Mouse (Mus musculus) midbrain, embryonic 11.5 days (tissue): ENCODE data around the gene Trim44. TPM values are rescaled to one million over a fixed set of nuclear protein-coding genes. Genes with fewer than 3 reads are reported as not detected.

ENCODE experiments used
- ATAC-seq: fragments of 200-750 bp; cut with Nextera tagmentation; 2 replicates; pipeline ENCODE4 v1.8.0; 2017; ENCODE audit warnings: moderate TSS enrichment, moderate library complexity; ENCODE audit not compliant: low FRiP score
- DNase-seq: peaks from one replicate; pipeline ENCODE4 v3.0.0; 2015; ENCODE audit warnings: low spot score; ENCODE audit errors: missing footprints
- H3K27ac ChIP-seq: fragments of 300-500 bp; sonication (generic); 2 replicates; pipeline ENCODE4 v1.5.1; 2014; ENCODE audit warnings: low read depth, low read length
- H3K27me3 ChIP-seq: fragments of 300-500 bp; sonication (generic); 2 replicates; pipeline ENCODE4 v1.6.1; 2014; ENCODE audit warnings: mild to moderate bottlenecking, low read length, moderate library complexity, mixed read lengths; ENCODE audit not compliant: control insufficient read depth, insufficient read depth
- H3K36me3 ChIP-seq: fragments of 300-500 bp; sonication (generic); 2 replicates; pipeline ENCODE4 v1.6.1; 2014; ENCODE audit warnings: mild to moderate bottlenecking, low read length, moderate library complexity, mixed read lengths; ENCODE audit not compliant: control insufficient read depth, insufficient read depth
- H3K4me1 ChIP-seq: fragments of 300-500 bp; sonication (generic); 2 replicates; pipeline ENCODE4 v1.6.1; 2014; ENCODE audit warnings: low read length; ENCODE audit not compliant: control insufficient read depth, insufficient read depth
- H3K4me2 ChIP-seq: fragments of 300-500 bp; sonication (generic); 2 replicates; pipeline ENCODE4 v1.6.1; 2014; ENCODE audit warnings: mild to moderate bottlenecking, moderate library complexity
- H3K4me3 ChIP-seq: fragments of 300-500 bp; sonication (generic); 2 replicates; pipeline ENCODE4 v1.5.1; 2014; ENCODE audit warnings: low read depth, low read length
- H3K9ac ChIP-seq: fragments of 300-500 bp; sonication (generic); 2 replicates; pipeline ENCODE4 v1.6.1; 2014; ENCODE audit warnings: low read length
- H3K9me3 ChIP-seq: fragments of 300-500 bp; sonication (generic); 2 replicates; pipeline ENCODE4 v1.6.1; 2016; ENCODE audit warnings: low read length; ENCODE audit not compliant: control insufficient read depth
- WGBS: fragments of 180-500 bp; shearing (Covaris S2); extraction: QIAGEN DNeasy Blood & Tissue Kit; methylation state at CpG from one replicate; pipeline ENCODE4 v1.1.7; 2014; 5-methylcytosine and 5-hydroxymethylcytosine counted together
- polyA plus RNA-seq: library from polyadenylated mRNA; unstranded; fragments of >200 nt; fragmentation: Nextera tagmentation; extraction: Ambion mirVana; gene quantifications from 2 replicates; pipeline ENCODE4 v1.2.1, GENCODE M21; 2014

Gene Trim44
- polyA plus RNA-seq, 1 experiment from 2014 or later, result 40.7 TPM

GRCm38 (mm10) chr2:102315153-102315552 is 92.5 kb downstream of the Trim44 start:
- Histone ChIP-seq H3K27me3 (no peaks in the 10 kb centered on the region), H3K9ac (no peak overlapping the region), H3K4me2 (no peak overlapping the region), H3K4me3 (no peak overlapping the region), H3K9me3 (no peaks in the 10 kb centered on the region), H3K36me3 (no peaks in the 10 kb centered on the region), H3K27ac (no peak overlapping the region), H3K4me1 (no peaks in the 10 kb centered on the region)
- ATAC-seq (no peak), DNase-seq (peak; percentile 62)
- 92% methylated on average over 4 of the region's 4 CpGs for WGBS

DNA sequence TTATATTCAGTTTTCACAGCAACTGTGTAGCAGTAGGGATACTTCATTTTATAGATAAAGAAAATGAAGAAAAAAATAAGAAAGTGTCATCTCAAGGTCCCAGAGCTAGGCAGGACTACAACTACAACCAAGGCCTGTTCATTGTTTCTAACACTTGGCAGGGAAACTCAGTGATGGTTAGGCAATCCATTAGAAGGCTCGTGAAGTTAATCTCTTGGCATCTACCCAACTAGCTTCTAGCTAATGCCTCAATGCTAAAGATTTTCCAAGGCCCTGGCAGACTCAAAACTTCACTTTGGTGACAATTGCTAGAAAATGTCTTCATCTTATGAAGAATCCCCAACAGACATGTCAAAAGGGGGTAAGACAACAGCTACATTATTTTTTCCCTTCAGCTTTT is 93.0 kb downstream of the Trim44 start:
- Histone ChIP-seq H3K27ac (no peak overlapping the region), H3K9ac (no peak overlapping the region), H3K4me3 (no peak overlapping the region), H3K4me1 (no peaks in the 10 kb centered on the region), H3K9me3 (no peaks in the 10 kb centered on the region), H3K4me2 (no peak overlapping the region), H3K36me3 (no peaks in the 10 kb centered on the region), H3K27me3 (no peaks in the 10 kb centered on the region)
- 79% methylated on average over 1 of the region's 1 CpGs for whole genome bisulfite sequencing
- ATAC-seq (no peak), DNase-seq (no peak)

- Histone ChIP-seq H3K27ac (no peak overlapping the region), H3K27me3 (no peaks in the 10 kb centered on the region), H3K4me3 (no peak overlapping the region), H3K36me3 (no peaks in the 10 kb centered on the region), H3K4me1 (no peaks in the 10 kb centered on the region), H3K9me3 (no peaks in the 10 kb centered on the region), H3K9ac (no peak overlapping the region), H3K4me2 (no peak overlapping the region)
- ATAC-seq (no peak), DNase-seq (no peak)
- WGBS, result 83% methylated on average over 2 of the region's 2 CpGs
Measured at GRCm38 (mm10) chr2:102314068-102314467, 93.6 kb downstream of the Trim44 start.

- no peaks in the 10 kb centered on the region for H3K4me1 ChIP-seq
- WGBS, result 93% methylated on average over 1 of the region's 1 CpGs
- no peak overlapping the region for H3K4me3 ChIP-seq
- DNase-seq, result no peak
- no peaks in the 10 kb centered on the region for H3K27me3 ChIP-seq
- no peak overlapping the region for H3K4me2 ChIP-seq
- H3K9me3 ChIP-seq, result no peaks in the 10 kb centered on the region
- H3K27ac ChIP-seq, result no peak overlapping the region
- no peaks in the 10 kb centered on the region for H3K36me3 ChIP-seq
- no peak for ATAC-seq
- no peak overlapping the region for H3K9ac ChIP-seq
Measured at GRCm38 (mm10) chr2:102312903-102313302, 94.7 kb downstream of the Trim44 start.

- Histone ChIP-seq H3K27me3 (no peaks in the 10 kb centered on the region), H3K9me3 (no peaks in the 10 kb centered on the region), H3K4me1 (no peaks in the 10 kb centered on the region), H3K27ac (no peak overlapping the region), H3K9ac (no peak overlapping the region), H3K4me2 (no peak overlapping the region), H3K4me3 (no peak overlapping the region), H3K36me3 (no peaks in the 10 kb centered on the region; the same call in 1 of the 2 replicates)
- 84% methylated on average over 2 of the region's 2 CpGs for WGBS
- DNase-seq (no peak), ATAC-seq (no peak)
Measured at GRCm38 (mm10) chr2:102303274-102303673, 104.4 kb downstream of the Trim44 start.

- Histone ChIP-seq H3K9me3 (no peaks in the 10 kb centered on the region), H3K27me3 (no peaks in the 10 kb centered on the region), H3K4me1 (no peaks in the 10 kb centered on the region), H3K4me3 (no peak overlapping the region), H3K27ac (no peak overlapping the region), H3K9ac (no peak overlapping the region), H3K36me3 (no peaks in the 10 kb centered on the region; the same call in 1 of the 2 replicates), H3K4me2 (no peak overlapping the region)
- DNase-seq (no peak), ATAC-seq (no peak)
- 94% methylated on average over 1 of the region's 1 CpGs for WGBS
Measured at GRCm38 (mm10) chr2:102302532-102302931, 105.1 kb downstream of the Trim44 start.

GRCm38 (mm10) chr2:102294827-102295270 is 112.8 kb downstream of the Trim44 start:
- no peaks in the 10 kb centered on the region for H3K9me3 ChIP-seq
- H3K9ac ChIP-seq, result no peak overlapping the region
- H3K4me2 ChIP-seq, result no peak overlapping the region
- H3K4me1 ChIP-seq, result no peaks in the 10 kb centered on the region; the same call in 1 of the 2 replicates
- H3K4me3 ChIP-seq, result no peak overlapping the region
- no peaks in the 10 kb centered on the region for H3K36me3 ChIP-seq
- DNase-seq (peak; percentile 85), ATAC-seq (no peak)
- 36% methylated on average over 6 of the region's 6 CpGs for WGBS
- no peak overlapping the region for H3K27ac ChIP-seq
- no peaks in the 10 kb centered on the region for H3K27me3 ChIP-seq

DNA sequence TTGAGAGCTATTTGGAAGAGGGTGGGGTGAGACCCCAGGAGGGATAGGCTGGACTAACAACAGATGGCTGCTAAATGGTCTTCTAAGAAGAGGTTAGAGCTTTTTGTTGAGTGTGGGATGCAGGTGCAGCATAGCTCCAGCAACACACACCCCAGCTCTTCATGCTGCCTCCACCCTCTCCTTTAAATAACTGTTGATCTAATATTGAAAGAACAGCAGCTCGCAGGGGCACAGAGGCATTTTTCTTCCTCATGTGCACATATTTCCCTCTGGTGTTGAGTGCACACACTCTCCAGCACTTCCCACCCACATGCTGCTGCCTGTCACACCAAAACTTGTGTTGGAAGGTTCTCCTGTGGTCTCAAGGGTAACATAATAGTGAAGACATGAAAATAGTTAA is 114.4 kb downstream of the Trim44 start:
- Histone ChIP-seq H3K9me3 (no peaks in the 10 kb centered on the region), H3K4me2 (no peak overlapping the region), H3K27ac (no peak overlapping the region), H3K27me3 (no peaks in the 10 kb centered on the region), H3K4me3 (no peak overlapping the region), H3K4me1 (no peaks in the 10 kb centered on the region; the same call in 1 of the 2 replicates), H3K9ac (no peak overlapping the region), H3K36me3 (no peaks in the 10 kb centered on the region)
- WGBS, result 87% methylated on average over 1 of the region's 1 CpGs
- ATAC-seq (no peak), DNase-seq (peak; percentile 66)

GRCm38 (mm10) chr2:102292051-102292450 is 115.6 kb downstream of the Trim44 start:
- Histone ChIP-seq H3K4me3 (no peak overlapping the region), H3K4me2 (no peak overlapping the region), H3K27me3 (no peaks in the 10 kb centered on the region), H3K27ac (no peak overlapping the region), H3K36me3 (no peaks in the 10 kb centered on the region), H3K4me1 (no peaks in the 10 kb centered on the region; the same call in 1 of the 2 replicates), H3K9me3 (no peaks in the 10 kb centered on the region), H3K9ac (no peak overlapping the region)
- ATAC-seq (no peak), DNase-seq (no peak)
- 68% methylated on average over 1 of the region's 1 CpGs for WGBS
